Mouse (Mus musculus): Measurements from ENCODE around the gene Lmbr1l. TPM values are rescaled to one million over a fixed set of nuclear protein-coding genes. Genes with fewer than 3 reads are reported as not detected.
A peak's percentile ranks its signal among the peaks of the same experiment; 100 is the strongest.

The Lmbr1l gene
- total and polyA plus RNA-seq, 2 experiments from 2014 or later: 22.4 to 44.1 TPM

- Histone ChIP-seq H3K36me3 (ENCODE audit: insufficient read depth) (no peaks in the 10 kb centered on the region), H3K4me3 (ENCODE audit: low read depth, low read length) (no peak overlapping the region), H3K27ac (ENCODE audit: low read depth, low read length) (no peak overlapping the region), H3K4me2 (ENCODE audit: low read depth) (no peak overlapping the region), H3K9ac (no peak overlapping the region), H3K27me3 (ENCODE audit: insufficient read depth, low read length) (peaks cover 46% of the 10 kb centered on the region), H3K4me1 (ENCODE audit: insufficient read depth) (0 out of 2 replicates have a peak, but pooled peaks cover 3% of the 10 kb centered on the region), H3K9me3 (ENCODE audit: low read length) (no peaks in the 10 kb centered on the region)
- WGBS: 47% methylated on average over 6 of the region's 6 CpGs
- TF ChIP-seq CTCF (IDR thresholded peaks at IDR 0.05; ENCODE audit: low read depth): peak; percentile 96
- DNase-seq (peak; percentile 85), ATAC-seq (peak; percentile 92)
Observed at GRCm38 (mm10) chr15:98891907-98892606, 26.0 kb downstream of the Lmbr1l start.

- no peak for ATAC-seq
- 10% methylated on average over 19 of the region's 19 CpGs for WGBS
- no peak overlapping the region for H3K9ac ChIP-seq
- no peak for DNase-seq
- no peak overlapping the region for H3K27ac ChIP-seq (ENCODE audit: low read depth, low read length)
- peaks cover 38% of the 10 kb centered on the region for H3K27me3 ChIP-seq (ENCODE audit: insufficient read depth, low read length)
- 0 out of 2 replicates have a peak, but pooled peaks cover 3% of the 10 kb centered on the region for H3K4me1 ChIP-seq (ENCODE audit: insufficient read depth)
- no peak for TF ChIP-seq CTCF (IDR thresholded peaks at IDR 0.05; ENCODE audit: low read depth)
- H3K4me3 ChIP-seq (ENCODE audit: low read depth, low read length): no peak overlapping the region
- H3K4me2 ChIP-seq (ENCODE audit: low read depth): peak overlapping the region; percentile 21; the same call in 1 of the 2 replicates
- no peaks in the 10 kb centered on the region for H3K36me3 ChIP-seq (ENCODE audit: insufficient read depth)
- no peaks in the 10 kb centered on the region for H3K9me3 ChIP-seq (ENCODE audit: low read length)
Observed at GRCm38 (mm10) chr15:98891198-98891742, 26.8 kb downstream of the Lmbr1l start.

- no peak for ATAC-seq
- H3K9ac ChIP-seq: no peak overlapping the region
- no peak overlapping the region for H3K4me2 ChIP-seq (ENCODE audit: low read depth)
- H3K4me3 ChIP-seq (ENCODE audit: low read depth, low read length): no peak overlapping the region
- 71% methylated on average over 7 of the region's 7 CpGs for WGBS
- no peaks in the 10 kb centered on the region for H3K9me3 ChIP-seq (ENCODE audit: low read length)
- TF ChIP-seq CTCF (IDR thresholded peaks at IDR 0.05; ENCODE audit: low read depth): no peak
- H3K36me3 ChIP-seq (ENCODE audit: insufficient read depth): no peaks in the 10 kb centered on the region
- no peak overlapping the region for H3K27ac ChIP-seq (ENCODE audit: low read depth, low read length)
- 0 out of 2 replicates have a peak, but pooled peaks cover 8% of the 10 kb centered on the region for H3K27me3 ChIP-seq (ENCODE audit: insufficient read depth, low read length)
- no peaks in the 10 kb centered on the region for H3K4me1 ChIP-seq (ENCODE audit: insufficient read depth)
- DNase-seq: no peak
Observed at GRCm38 (mm10) chr15:98887526-98887925, 30.5 kb downstream of the Lmbr1l start.

GRCm38 (mm10) chr15:98886667-98887387 lies 31.2 kb downstream of the Lmbr1l start:
- no peak for ATAC-seq
- no peak for TF ChIP-seq CTCF (IDR thresholded peaks at IDR 0.05; ENCODE audit: low read depth)
- Histone ChIP-seq H3K9me3 (ENCODE audit: low read length) (no peaks in the 10 kb centered on the region), H3K36me3 (ENCODE audit: insufficient read depth) (no peaks in the 10 kb centered on the region), H3K27me3 (ENCODE audit: insufficient read depth, low read length) (0 out of 2 replicates have a peak, but pooled peaks cover 6% of the 10 kb centered on the region), H3K4me1 (ENCODE audit: insufficient read depth) (no peaks in the 10 kb centered on the region), H3K27ac (ENCODE audit: low read depth, low read length) (no peak overlapping the region), H3K4me3 (ENCODE audit: low read depth, low read length) (no peak overlapping the region), H3K9ac (no peak overlapping the region), H3K4me2 (ENCODE audit: low read depth) (no peak overlapping the region)
- no peak for DNase-seq
- 60% methylated on average over 8 of the region's 8 CpGs for WGBS

- H3K27me3 ChIP-seq (ENCODE audit: insufficient read depth, low read length): no peaks in the 10 kb centered on the region
Observed at GRCm38 (mm10) chr15:98884106-98884505, 33.9 kb downstream of the Lmbr1l start.

GRCm38 (mm10) chr15:98883661-98884060 lies 34.4 kb downstream of the Lmbr1l start:
- no peak for TF ChIP-seq CTCF (IDR thresholded peaks at IDR 0.05; ENCODE audit: low read depth)
- H3K4me1 ChIP-seq (ENCODE audit: insufficient read depth): peaks cover 7% of the 10 kb centered on the region; the same call in 1 of the 2 replicates
- H3K9me3 ChIP-seq (ENCODE audit: low read length): no peaks in the 10 kb centered on the region
- H3K27me3 ChIP-seq (ENCODE audit: insufficient read depth, low read length): no peaks in the 10 kb centered on the region
- no peak overlapping the region for H3K27ac ChIP-seq (ENCODE audit: low read depth, low read length)
- no peaks in the 10 kb centered on the region for H3K36me3 ChIP-seq (ENCODE audit: insufficient read depth)
- no peak for ATAC-seq
- no peak for DNase-seq
- no peak overlapping the region for H3K9ac ChIP-seq
- H3K4me2 ChIP-seq (ENCODE audit: low read depth): no peak overlapping the region
- no peak overlapping the region for H3K4me3 ChIP-seq (ENCODE audit: low read depth, low read length)

More at GRCm38 (mm10) chr15:98884106-98884505, 33.9 kb downstream of the Lmbr1l start:
- H3K4me3 ChIP-seq (ENCODE audit: low read depth, low read length): no peak overlapping the region
- H3K9ac ChIP-seq: no peak overlapping the region
- H3K4me2 ChIP-seq (ENCODE audit: low read depth): no peak overlapping the region
- no peaks in the 10 kb centered on the region for H3K9me3 ChIP-seq (ENCODE audit: low read length)
- no peaks in the 10 kb centered on the region for H3K36me3 ChIP-seq (ENCODE audit: insufficient read depth)
- no peak for TF ChIP-seq CTCF (IDR thresholded peaks at IDR 0.05; ENCODE audit: low read depth)
- H3K4me1 ChIP-seq (ENCODE audit: insufficient read depth): peaks cover 7% of the 10 kb centered on the region; the same call in 1 of the 2 replicates
- ATAC-seq: no peak
- DNase-seq: no peak
- WGBS: 75% methylated on average over 1 of the region's 1 CpGs
- H3K27ac ChIP-seq (ENCODE audit: low read depth, low read length): no peak overlapping the region
